Mouse (Mus musculus) small intestine, adult 2 months (tissue): ENCODE data around the gene Gm498. TPM values are rescaled to one million over a fixed set of nuclear protein-coding genes. Genes with fewer than 3 reads are reported as not detected.

Experiments used
- H3K27ac ChIP-seq: fragments of 200-500 bp; 2 replicates; pipeline ENCODE4 v1.5.1; 2012; ENCODE audit warnings: low read depth, low read length, control low read depth, inconsistent platforms; ENCODE audit not compliant: insufficient read depth
- H3K27me3 ChIP-seq: fragments of 200-500 bp; 2 replicates; pipeline ENCODE4 v1.6.1; 2012; ENCODE audit warnings: mild to moderate bottlenecking, moderate library complexity, low read length, inconsistent platforms; ENCODE audit not compliant: control insufficient read depth, insufficient read depth
- H3K36me3 ChIP-seq: fragments of 200-500 bp; 2 replicates; pipeline ENCODE4 v1.6.1; 2012; ENCODE audit warnings: mild to moderate bottlenecking, low read length, control low read depth, inconsistent platforms; ENCODE audit not compliant: control insufficient read depth, insufficient read depth
- H3K4me1 ChIP-seq: fragments of 200-500 bp; 2 replicates; pipeline ENCODE4 v1.6.1; 2012; ENCODE audit warnings: low read length, inconsistent platforms, mixed read lengths; ENCODE audit not compliant: control insufficient read depth, insufficient read depth, insufficient read length
- H3K4me3 ChIP-seq: fragments of 200-500 bp; 2 replicates; pipeline ENCODE4 v1.5.1; 2012; ENCODE audit warnings: low read depth, mild to moderate bottlenecking, control low read depth, inconsistent platforms, low read length, moderate library complexity
- CTCF ChIP-seq: fragments of 200-500 bp; IDR thresholded peaks from 2 replicates; pipeline ENCODE4 v1.5.1; 2012; ENCODE audit warnings: low read depth, mild to moderate bottlenecking, control low read depth, inconsistent platforms, low read length, moderate library complexity, mixed read lengths; ENCODE audit not compliant: insufficient replicate concordance, insufficient read length; ENCODE audit errors: extremely low read depth
- POLR2A ChIP-seq: fragments of 200-500 bp; IDR thresholded peaks from 2 replicates; pipeline ENCODE4 v1.6.1; 2012; ENCODE audit warnings: low read depth, mild to moderate bottlenecking, control low read depth, inconsistent platforms, low read length, moderate library complexity
- WGBS: fragments of 180-500 bp; shearing (Covaris S2); methylation state at CpG from one replicate; pipeline ENCODE4 v1.1.7; 2018; 5-methylcytosine and 5-hydroxymethylcytosine counted together
- polyA plus RNA-seq: library from polyadenylated mRNA; depleted of rRNA; stranded (reverse); fragments of >200 nt; gene quantifications from 2 replicates; pipeline ENCODE4 v1.2.3, GENCODE M21; 2012

The Gm498 gene
- polyA plus RNA-seq, 1 experiment: not detected

DNA sequence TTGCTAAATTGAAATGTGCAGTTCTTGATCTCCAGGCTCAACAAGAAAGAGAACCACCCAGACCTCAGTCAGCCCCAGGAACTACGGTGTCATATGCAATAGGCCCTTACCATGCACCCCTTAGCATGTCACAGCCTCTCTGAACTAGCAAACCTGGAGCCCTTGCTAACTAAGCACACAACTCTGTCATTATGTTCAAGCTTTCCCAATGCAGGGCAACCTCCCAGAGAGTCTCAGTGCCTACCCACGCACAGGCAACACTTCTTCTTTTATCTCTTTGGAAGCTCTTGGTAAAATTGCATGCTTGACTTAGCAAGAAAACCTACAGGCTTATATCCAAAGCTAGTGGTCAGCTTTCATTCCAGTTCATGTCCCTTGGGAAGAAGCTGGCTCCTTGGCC is 24.5 kb downstream of the Gm498 start:
- H3K4me1 ChIP-seq: no peaks in the 10 kb centered on the region
- 88% methylated on average over 2 of the region's 2 CpGs for WGBS
- H3K4me3 ChIP-seq: no peak overlapping the region
- no peak overlapping the region for H3K27ac ChIP-seq
- no peak for TF ChIP-seq POLR2A
- no peak for TF ChIP-seq CTCF
- H3K36me3 ChIP-seq: no peaks in the 10 kb centered on the region
- no peaks in the 10 kb centered on the region for H3K27me3 ChIP-seq

DNA sequence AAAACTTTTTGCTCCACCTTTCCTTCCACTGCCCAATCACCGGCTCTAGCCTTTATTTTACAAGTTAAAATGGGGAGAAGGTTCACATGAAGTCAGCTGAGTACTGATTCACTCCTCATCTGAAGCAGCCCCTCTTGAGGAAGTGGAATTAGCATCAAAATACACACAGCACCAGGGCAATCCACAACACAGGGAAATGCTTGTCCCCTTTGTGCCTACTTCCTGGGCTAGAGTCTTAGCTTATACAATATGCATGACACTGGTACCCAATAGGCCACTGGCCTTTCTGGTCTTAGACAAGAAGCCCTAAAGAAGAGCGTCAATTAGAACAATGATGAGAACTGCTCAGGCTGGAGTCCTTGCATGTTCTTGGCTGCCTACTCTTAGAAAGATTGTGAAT is 25.7 kb downstream of the Gm498 start:
- Histone ChIP-seq H3K36me3 (no peaks in the 10 kb centered on the region), H3K4me3 (no peak overlapping the region), H3K4me1 (no peaks in the 10 kb centered on the region), H3K27ac (no peak overlapping the region), H3K27me3 (no peaks in the 10 kb centered on the region)
- WGBS: 78% methylated on average over 2 of the region's 2 CpGs
- TF ChIP-seq CTCF (no peak), POLR2A (no peak)

DNA sequence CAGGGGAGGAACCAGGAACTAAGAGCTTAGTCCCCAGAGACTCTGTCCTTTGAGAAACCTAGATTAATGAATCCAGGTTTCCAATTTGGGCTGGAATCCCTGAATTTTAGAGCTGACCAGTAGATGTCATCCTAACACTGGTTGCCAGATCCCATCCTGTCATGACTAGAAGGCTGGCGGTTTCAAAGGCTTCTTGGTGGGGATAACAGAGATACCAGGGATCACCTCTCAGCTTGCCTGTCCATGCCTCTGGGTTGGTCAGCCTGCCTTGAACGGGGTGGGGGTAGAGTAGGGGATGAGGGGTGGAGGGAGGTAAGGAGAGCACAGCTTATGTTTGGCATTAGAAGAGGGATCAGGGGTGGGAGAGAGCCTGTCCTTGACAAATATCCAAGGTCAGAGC is 34.0 kb downstream of the Gm498 start:
- Histone ChIP-seq H3K36me3 (no peaks in the 10 kb centered on the region), H3K27ac (no peak overlapping the region), H3K4me1 (no peaks in the 10 kb centered on the region), H3K27me3 (no peaks in the 10 kb centered on the region), H3K4me3 (no peak overlapping the region)
- 34% methylated on average over 2 of the region's 2 CpGs for whole genome bisulfite sequencing
- TF ChIP-seq CTCF (no peak), POLR2A (no peak)

DNA sequence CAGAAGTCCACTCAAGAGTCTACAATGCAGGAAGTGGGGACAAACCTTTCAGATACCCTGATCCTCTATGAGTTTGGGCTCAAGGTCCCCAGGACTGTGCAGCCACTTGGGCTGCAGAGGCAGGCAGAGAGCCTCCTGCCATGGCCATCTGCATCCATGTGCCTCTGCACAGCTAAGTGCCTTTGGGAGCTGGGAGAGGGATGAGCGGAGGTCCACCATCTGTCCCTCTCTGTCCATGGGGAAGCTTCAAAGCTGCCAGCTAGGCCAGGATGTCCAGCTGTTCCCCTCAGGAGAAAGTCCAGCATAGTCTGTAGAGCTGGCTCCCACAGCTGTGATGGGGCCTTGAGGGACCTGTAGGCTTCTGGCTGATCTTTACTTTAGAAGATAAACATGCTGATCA is 38.5 kb downstream of the Gm498 start:
- H3K36me3 ChIP-seq: no peaks in the 10 kb centered on the region
- WGBS: 90% methylated on average over 1 of the region's 1 CpGs
- H3K27me3 ChIP-seq: no peaks in the 10 kb centered on the region
- no peaks in the 10 kb centered on the region; the same call in 1 of the 2 replicates for H3K4me1 ChIP-seq
- TF ChIP-seq CTCF (no peak), POLR2A (no peak)
- H3K27ac ChIP-seq: no peak overlapping the region
- no peak overlapping the region for H3K4me3 ChIP-seq

DNA sequence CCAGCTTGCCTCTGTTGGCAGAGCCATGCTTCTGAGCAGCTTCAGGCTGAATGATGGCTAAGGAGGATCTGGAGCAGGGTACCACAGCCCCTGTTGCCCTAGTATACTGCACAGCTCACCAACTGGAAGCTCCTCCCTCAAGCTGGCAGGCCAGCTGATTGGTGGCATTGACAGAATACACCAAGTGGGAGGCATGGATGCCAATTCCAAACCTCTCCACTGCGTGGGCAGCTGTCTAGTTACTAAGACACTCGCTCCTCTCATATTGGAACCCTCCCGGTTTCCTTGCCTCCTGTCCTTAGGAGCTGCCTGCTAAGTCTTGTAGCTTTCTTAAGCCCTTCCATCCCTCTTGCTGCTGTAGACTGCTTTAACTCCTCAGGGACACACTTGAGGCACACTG is 39.0 kb downstream of the Gm498 start:
- Histone ChIP-seq H3K4me1 (no peaks in the 10 kb centered on the region; the same call in 1 of the 2 replicates), H3K27me3 (no peaks in the 10 kb centered on the region), H3K27ac (no peak overlapping the region), H3K4me3 (no peak overlapping the region), H3K36me3 (no peaks in the 10 kb centered on the region)
- WGBS: 86% methylated on average over 3 of the region's 3 CpGs
- TF ChIP-seq CTCF: no peak

DNA sequence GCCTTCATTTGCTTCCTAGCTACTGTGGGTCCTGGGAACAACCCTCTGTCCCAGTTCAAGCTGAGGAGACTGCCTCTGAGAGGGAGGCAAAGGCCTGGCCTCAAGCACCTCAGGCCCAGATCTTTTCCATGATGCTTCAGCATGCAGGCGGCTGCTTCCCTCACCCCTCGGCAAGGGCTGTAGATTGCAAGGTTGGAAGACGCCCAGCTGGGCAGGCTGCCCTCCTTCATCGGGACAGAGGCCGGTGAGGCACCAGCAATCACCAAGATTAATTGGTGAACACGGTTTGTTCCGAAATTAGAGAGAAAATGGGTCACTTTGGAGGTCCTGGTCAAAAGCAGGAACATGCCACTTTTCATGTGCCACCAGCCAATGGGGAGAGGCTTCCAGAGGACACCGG is 47.0 kb downstream of the Gm498 start:
- Histone ChIP-seq H3K27me3 (no peaks in the 10 kb centered on the region), H3K4me3 (no peak overlapping the region), H3K36me3 (no peaks in the 10 kb centered on the region), H3K4me1 (peaks cover under 1% of the 10 kb centered on the region; the same call in 1 of the 2 replicates), H3K27ac (no peak overlapping the region)
- no peak for TF ChIP-seq CTCF
- no peak for TF ChIP-seq POLR2A
- 78% methylated on average over 8 of the region's 8 CpGs for WGBS

DNA sequence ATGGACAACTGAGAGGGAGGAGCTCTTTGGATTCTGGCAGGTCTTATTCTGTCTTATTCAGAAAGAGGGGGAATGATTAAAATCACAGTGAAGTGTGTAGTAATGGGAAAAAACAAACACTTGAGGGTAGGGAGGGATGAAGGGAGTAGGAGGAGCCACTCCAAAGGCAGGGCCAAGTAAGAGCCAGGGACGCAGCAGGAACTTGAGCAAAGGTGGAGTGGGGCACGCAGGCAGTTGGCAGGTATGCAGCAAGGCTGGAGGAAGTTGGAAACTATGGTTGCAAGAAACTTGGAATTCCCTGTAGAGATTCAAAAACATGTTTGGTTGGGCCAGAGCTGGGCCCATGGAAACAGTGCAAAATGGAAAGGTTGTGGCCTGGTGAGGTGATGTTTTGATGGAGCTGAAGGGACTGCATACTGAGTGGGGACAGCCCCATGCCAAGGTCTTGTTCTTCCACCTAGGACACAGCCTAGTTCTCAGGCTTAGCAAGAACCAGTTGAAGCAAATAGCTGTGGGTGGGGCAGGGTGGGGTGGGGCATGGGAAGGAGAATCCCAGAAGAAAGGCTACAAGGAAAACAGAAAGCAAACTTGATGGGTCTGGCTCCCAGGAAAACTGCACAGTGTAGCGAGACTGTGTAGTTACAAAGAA is 52.5 kb downstream of the Gm498 start:
- Histone ChIP-seq H3K27ac (peak overlapping the region; percentile 92), H3K4me1 (peaks cover 13% of the 10 kb centered on the region; the same call in 1 of the 2 replicates), H3K27me3 (no peaks in the 10 kb centered on the region), H3K36me3 (no peaks in the 10 kb centered on the region), H3K4me3 (no peak overlapping the region)
- TF ChIP-seq CTCF: no peak
- no peak for TF ChIP-seq POLR2A
- 23% methylated on average over 3 of the region's 3 CpGs for WGBS

DNA sequence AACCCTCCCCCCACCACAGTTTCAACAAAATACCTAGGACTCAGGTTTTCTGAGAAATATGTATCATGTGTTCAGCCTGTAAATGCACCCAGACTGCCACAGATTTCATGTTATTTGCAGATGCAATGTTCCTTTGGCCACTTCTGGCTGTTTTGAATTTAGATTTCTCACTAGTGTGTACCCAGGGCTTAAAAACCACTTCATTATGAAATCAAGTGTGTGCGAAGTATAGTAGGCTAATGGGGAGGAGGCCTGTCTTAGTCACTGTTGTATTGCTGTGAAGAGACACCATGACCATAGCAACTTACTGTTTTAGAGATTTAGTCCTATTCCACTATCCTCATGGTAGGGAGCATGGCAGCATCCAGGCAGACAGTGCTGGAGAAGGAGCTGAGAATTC is 63.3 kb downstream of the Gm498 start:
- no peak overlapping the region for H3K27ac ChIP-seq
- H3K4me3 ChIP-seq: no peak overlapping the region
- H3K4me1 ChIP-seq: peaks cover 3% of the 10 kb centered on the region; the same call in 1 of the 2 replicates
- 94% methylated on average over 1 of the region's 1 CpGs for WGBS
- H3K36me3 ChIP-seq: no peaks in the 10 kb centered on the region
- no peak for TF ChIP-seq POLR2A
- no peak for TF ChIP-seq CTCF
- H3K27me3 ChIP-seq: no peaks in the 10 kb centered on the region
